Mouse (Mus musculus): ENCODE results near the gene Iqcf5.

Gene Iqcf5

DNA sequence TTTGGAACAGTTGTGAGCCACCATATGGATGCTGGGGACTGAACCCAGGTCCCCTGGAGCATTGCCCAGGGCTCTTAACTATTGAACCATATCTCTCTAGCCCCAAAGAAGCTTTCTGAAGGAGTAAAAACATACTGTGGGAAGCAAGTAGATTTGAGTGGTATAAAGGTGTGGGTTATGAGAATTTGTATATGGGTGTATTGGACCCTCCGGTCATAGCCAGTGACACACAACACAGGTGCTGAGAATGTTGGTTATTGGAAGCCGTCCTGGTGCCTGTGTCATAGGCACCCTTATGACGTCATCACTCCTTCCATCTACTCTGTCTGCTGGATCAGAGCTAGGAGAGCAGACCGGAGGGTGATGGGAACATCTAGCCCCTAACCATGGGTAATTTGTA, at the start of gene Iqcf5:
Iqcf5 (plus strand) TSS at position 301 of the 400 bp plus-strand sequence.
- WGBS = 91% methylated on average over 4 of the region's 4 CpGs

DNA sequence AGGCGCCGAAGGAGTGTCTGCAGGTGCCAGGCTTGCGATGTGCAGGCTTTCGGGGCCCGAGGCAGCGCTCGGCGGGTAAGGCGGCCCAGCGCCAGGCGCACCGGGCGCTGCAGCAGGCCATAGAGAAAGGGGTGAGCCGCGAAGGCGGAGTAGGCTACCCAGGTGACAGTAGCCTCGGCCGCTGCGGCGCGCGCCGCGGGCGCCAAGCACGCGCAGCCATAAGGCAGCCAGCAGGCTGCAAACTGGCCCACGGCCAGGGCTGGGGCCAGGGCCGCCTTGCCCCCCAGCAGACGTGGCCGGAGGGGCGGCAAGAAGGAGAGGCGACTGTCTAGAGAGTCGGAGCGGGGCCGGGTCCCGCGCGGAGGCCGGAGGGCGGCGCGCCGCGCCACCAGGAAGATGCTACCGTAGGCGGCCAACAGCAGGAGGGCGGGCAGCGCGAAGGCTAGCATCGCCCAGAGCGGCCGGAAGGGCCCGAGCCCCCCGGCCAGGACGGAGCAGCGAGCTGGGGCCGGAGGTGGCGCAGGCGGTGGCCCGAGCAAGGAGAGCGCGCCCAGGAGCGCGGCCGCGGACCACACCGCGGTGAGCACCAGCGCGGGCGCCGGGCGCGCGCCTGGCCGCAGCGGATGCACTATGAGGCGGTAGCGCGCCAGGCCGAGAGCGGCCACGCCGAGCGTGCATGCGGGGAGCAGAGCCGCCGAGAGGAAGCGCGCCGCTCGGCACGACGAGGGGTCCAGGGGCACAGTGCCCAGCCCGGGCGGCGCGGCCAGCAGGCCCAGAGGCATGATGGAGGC, 49.4 kb upstream of the Iqcf5 start:
- 1% methylated on average over 99 of the region's 99 CpGs for WGBS

DNA sequence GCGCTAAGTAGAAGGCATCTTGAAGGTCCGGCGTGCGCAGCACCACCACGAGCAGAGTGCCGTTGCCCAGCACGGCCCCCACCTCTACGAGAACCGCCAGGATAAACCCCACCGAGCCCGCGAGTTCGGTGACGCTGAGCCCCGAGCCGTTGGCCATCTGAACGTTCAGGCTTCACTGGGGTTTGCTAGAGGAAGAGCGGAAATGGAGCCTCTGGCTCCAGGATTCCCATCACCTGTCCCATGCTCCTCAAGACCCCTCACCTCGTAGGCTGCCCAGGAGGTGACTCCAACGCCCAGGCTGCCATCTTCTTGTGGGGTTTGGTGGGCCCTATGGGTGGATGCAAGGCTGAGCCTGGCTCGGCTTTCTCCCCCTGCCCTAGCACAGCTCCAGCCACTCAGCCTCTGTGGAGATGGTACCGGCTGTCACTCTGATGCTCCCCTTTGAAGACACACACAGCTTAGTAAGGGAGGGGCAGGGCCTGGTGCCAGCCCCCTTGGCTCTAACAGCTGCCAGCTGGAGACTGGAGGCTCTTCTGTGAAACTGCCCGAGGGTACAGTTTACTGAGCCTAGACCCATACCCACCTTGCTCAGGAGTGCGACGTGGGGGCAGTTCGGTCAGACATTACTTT, 48.7 kb upstream of the Iqcf5 start, which contains the start of gene Gpr62:
Gpr62 (minus strand) TSS at position 368 of the 630 bp plus-strand sequence.
- WGBS = 14% methylated on average over 26 of the region's 26 CpGs

DNA sequence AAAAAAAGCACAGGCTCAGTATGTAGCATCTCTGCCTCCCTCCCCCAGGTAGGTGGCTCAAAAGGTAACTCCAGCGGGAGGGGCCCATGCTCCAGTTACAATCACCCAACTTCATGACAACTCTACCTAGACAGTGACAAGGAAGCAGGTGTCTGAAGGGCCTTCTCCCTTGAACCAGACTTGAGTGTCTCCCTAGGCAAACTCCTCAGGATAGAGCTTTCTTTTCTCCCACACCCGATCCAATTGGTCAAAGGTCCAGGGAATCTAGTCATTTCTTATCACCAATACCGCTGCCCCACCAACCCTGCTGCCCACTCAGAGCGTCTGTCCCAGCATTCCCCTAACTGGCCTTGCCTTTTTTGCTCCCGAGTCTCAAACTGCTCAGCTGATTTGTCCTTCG, 47.7 kb upstream of the Iqcf5 start:
- 91% methylated on average over 6 of the region's 6 CpGs for WGBS

DNA sequence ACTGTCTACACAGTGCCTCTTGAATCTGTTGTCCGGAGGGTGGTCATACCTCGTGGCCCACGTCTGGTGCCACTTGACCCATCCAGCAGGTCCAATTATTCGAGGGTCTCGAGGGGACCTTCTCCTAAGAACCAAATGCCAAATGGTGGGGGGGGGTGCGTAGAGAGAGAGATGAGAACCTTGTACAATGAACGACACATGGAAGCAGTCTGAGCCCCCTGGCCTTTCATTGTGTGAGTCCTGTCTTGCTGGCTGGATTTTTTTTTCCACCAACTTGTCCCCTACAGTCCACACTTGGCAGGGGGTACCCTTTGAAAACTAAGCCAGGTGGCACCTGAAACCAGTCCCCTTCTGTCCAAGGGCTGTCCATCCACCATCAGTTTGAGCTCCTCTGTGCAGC, 46.6 kb upstream of the Iqcf5 start:
- 89% methylated on average over 7 of the region's 7 CpGs for WGBS

DNA sequence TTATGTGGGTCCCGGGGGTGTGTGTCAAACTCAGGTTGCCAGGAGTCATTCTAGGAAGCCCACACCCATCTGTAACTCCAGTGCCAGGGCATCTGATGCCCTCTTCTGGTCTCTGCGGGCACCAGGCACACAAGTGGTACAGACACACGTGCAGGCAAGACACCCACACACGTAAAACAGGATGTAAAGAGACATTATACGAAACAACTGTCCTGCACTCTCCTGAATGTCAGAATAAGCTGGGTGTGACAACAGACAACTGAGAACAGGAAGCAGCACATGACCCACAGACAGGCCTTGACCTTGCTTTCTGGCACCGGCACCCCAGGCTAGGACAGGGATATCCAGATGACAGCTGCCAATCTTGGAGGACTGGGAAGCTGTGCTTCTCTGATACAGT, 45.1 kb upstream of the Iqcf5 start:
- WGBS = 50% methylated on average over 6 of the region's 6 CpGs

DNA sequence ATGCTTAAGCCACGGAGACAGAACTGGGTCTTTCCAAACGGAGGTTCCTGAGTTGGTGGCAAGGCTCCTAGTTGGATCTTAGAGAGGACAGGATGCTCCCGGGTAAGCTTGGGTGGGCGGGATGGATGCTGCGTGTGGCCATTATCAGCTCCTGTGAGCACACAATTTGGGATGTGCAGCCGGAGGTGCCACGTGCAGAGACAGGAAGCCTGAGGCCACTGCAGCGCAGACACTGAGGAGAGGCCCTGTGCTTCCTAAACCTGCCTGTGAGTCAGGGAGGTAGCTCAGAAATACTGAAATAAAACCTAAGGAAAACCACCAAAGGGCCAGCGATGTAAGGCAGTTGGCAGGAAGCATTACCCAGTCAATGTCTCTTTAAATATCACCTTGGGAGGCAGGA, 44.6 kb upstream of the Iqcf5 start:
- WGBS = 62% methylated on average over 9 of the region's 9 CpGs

DNA sequence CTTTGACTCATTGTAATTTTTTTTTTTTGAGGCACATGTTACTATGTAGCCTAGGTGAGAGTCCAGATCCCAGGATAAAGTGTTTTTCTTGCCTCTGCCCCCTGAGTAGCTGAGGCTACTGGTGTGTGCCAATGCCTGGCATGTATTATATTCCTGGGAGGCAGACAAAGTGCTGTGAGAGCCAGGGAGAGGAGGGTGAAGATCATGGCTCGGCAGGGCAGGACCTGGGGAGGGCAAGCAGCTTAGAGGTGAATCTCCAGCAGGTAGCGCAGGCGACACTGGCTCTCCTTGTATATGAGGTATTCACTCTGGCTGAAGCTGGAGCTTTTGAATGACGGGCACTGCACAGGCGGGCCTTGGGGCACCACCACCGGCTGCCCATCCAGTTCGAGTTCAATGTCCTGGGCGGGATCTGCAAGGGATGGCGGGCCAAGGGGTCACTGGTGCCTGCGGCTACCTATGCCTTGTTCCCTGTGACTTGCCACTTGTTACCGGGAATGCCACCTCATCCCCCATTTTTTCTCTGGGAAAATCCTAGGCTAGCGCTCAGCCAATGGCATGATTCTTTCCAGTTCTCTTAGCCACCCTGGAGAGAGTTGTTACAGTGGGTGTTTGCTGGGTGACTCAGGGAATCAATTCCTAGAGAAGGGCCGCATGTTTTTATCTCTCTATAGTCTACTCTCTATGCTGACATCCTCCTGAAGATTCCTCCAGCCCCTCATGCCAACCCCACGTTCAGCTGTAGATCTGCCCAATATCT, 43.2 kb upstream of the Iqcf5 start:
- 65% methylated on average over 14 of the region's 14 CpGs for WGBS

DNA sequence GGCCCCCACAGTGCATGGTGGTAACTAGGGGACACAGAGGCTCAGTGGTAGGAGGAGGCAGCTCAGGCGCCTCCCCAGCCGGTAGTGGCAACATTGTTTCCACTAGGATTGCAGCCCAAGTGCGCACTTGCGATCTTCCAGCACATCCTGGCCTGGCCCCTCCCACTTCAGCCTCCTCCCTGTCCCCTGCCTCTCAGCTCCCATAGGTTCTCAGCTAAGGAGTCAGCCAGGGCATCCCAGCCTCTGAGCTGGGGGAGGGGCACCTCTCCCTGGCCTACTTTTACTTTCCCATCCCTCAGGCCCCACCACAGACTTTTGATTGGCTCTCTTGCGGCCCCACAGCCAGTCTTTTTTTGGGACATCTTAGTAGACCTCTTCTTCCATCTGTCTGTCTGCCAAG, 42.5 kb upstream of the Iqcf5 start:
- WGBS = 35% methylated on average over 5 of the region's 5 CpGs

DNA sequence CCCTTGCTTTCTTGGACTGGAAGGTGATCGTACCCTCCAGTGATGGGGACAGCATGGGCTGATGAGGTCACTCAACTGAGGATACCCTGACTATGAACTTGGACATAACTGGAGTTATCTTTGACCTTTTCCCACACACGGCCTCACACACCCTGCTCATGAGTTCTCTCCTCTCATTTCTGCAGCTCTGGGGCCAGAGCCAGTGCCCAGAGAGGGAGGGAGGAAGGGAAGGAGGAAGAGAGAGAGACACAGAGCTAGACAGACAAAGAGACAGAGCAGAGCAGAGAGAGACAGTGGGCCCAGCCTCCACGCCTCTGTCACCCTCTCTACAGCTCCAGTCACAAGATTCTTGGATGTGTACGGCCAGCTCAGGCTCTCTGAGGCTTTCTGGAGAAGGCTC, 42.1 kb upstream of the Iqcf5 start:
- 70% methylated on average over 4 of the region's 4 CpGs for WGBS

DNA sequence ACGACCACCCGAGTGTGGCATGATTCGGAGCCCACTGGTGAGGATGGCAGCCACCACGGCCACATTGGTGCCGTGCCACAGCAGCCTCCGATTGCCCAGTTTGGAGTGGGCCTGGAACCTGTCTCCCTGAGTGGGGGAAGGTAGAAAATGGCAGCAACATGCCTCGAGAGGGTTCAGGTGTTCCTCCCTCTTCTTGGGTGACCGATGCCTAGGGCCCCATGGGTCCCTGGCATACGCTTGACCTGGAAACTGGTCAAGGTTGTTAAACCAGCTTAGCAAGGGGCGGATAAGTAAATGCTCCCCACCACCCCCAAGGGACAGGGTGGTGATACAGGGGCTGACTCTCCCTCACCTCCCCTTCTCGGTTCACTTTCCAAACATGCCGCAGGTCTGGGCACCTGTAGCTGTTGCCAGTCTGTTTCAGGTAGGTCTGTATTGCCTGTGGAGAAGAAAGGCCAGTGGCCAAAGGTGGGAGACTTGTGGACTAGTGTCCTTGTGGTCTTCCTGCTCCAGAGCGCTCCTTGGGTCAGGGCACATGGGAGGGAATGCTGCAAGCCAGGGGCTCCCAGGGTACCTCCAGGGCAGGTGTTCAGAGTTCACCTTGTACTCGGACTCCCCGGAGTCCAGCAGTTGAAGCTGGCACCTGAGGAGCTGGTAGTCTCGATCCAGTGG, 41.2 kb upstream of the Iqcf5 start:
- WGBS = 92% methylated on average over 16 of the region's 16 CpGs

DNA sequence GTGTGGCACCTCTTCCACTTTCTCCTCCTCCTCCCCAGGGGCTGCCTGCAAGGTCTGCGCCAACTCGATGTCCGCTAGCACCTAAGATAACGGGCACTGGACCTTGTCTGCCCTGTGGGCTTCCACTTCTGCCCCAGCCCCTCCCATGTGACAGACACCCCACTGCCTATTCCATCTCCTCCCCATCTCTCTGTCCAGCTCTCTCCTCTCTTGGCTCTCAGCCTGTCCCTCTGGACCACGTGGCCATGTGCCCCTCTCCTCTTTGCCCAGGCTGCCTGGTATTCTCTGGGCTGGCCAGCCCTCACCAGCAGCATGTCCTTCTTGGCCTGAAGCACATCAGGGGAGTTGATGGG, 40.6 kb upstream of the Iqcf5 start:
- WGBS = 81% methylated on average over 5 of the region's 5 CpGs

DNA sequence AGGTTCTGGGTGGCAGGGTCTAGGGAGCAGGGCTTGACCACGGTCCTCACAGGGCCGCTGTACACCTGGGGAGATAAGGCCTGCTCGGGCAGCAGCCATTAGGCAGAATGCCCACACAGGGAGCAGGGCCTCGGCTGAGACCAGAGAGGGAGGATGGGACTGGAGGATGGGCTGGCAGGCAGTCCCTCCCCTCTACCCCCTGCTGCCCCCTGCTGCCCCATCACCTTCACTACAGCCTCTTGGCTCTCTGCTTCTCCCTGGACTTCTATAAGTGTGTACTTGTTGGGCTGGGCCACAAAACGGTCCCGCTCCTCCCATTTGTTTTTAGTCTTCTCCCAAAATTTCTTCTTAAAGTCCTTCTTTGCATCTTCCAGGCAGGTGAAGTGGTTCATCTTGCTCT, 39.9 kb upstream of the Iqcf5 start:
- 26% methylated on average over 6 of the region's 6 CpGs for WGBS

DNA sequence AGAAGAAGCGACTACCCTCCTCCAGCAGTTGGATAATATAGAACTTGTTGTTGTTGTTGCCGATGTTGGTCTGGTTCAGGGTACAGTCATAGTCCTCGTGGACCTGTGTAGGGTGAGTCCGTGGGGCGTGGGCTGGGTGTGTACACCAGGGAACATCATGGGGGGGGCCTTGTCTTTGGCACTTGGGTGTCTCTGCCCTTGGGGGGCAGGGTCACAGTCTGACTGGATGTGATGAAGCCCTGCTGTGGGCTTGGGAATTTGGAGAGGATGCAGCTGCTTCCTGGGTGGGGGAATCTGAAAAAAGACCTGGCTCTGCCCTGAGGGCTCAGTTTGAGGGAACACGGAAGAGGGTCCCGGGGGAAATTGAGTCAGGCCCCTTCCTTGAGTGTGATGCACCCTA, 39.3 kb upstream of the Iqcf5 start:
- 58% methylated on average over 7 of the region's 7 CpGs for WGBS

DNA sequence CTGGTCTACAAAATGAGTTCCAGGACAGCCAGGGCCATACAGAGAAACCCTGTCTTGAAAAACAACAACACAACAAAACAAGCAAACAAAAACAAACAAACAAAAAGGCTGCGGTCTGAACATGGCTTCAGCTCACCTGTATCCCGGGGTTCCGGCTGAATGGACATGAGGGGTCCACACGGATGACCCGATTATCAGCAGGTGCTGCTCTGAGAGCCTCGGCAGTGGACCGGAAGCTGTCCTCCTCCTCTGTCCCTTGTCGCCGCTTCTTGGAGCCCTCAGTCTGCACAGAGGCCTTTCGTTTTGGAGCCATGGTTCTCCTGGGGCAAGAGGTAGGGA, 38.7 kb upstream of the Iqcf5 start, which contains the start of gene Rrp9:
Rrp9 (plus strand) TSS at position 301 of the 339 bp plus-strand sequence.
- WGBS = 84% methylated on average over 10 of the region's 10 CpGs

DNA sequence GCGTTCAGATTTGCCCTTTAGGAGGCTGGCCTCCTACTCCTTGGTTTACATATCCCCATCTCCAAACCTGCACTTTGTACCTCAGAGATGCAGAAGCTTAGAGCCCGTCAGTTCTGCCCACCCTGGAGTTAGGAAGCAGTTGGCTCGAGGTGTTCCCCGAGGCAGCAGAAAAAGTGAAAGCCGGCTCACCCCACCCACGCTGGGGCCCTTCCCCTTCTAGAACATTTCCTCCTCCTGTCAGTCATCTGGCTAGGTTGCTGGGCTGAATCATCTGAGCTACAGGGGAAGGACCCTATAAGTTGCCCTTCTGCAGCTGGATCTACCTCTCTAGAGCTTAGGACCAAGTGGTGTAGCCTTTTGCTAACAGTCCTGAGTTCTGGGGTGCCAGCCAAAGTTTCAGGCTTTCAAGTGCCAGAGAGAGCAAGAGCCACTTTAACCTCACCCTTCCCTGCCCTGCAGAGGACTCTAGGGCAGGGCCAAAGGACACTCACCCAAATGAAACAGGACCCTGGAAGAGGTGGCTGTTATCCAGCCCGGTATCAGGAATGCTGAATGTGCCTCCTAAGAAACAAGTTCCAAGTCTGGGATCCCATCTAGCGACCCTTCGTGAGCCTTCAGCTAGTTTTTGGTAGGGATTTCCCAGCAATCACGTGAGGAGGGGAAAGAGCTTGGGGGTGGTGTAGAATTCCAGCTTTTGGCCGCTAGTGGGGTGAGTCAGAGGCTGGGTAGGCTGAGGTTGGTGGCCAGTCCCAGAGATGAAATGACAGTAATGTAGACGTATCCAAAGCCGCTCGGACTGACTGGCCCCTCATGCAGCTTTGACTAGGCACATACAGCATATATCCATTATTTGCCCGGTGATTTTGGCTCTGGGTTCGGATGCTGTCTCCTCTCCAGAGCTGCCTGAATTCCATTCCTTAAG, 38.1 kb upstream of the Iqcf5 start:
- 21% methylated on average over 16 of the region's 16 CpGs for WGBS

DNA sequence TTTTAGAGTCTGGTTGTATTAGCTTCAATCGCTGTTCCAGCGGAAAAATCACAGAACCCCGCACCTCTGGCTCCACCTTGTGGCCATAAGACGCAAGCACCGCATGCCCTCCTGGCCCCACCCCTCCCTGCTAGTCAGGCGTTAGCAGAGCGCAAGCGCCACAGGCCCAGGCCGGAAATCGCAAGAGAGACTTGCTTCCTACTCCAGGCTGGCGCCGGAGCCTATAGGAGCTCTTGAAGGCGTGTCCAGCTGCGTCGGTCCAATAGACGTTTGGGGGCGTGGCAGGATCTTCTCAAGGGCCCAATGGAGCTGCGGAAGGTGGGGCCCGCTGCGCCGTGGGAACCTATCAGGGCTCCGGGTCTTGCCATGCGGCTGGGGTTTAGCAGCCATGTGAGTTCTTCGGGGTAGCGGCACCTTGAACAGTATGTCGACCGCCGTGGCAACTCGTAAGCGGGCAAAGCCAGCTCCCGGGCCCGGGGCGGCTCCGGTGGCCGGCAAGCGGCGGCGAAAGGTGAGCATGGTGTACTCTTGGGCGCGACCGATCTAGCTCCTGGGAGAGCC, 37.4 kb upstream of the Iqcf5 start, which contains the start of gene Parp3:
Parp3 (minus strand) TSS at position 26 of the 561 bp plus-strand sequence.
- WGBS = under 1% methylated on average over 41 of the region's 41 CpGs

DNA sequence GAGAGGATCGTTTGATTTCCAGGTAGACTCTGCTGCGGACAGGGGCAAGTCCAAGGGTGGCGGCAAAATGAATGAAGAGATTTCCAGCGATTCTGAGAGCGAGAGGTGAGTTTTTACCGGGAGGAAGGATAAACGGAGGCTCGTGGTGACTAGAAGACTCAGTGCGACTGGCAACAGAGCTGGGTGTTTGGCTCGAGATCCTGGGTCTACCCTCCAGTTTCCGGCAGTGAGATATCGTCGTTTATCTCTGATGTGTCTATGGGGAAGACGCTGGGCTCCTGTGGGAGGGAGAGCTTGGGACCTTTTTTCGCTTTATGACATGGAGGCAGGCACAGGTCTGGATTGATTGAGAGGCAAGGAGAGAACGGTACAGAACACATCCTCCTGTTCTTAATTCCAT, 36.7 kb upstream of the Iqcf5 start:
- WGBS = 2% methylated on average over 16 of the region's 16 CpGs

DNA sequence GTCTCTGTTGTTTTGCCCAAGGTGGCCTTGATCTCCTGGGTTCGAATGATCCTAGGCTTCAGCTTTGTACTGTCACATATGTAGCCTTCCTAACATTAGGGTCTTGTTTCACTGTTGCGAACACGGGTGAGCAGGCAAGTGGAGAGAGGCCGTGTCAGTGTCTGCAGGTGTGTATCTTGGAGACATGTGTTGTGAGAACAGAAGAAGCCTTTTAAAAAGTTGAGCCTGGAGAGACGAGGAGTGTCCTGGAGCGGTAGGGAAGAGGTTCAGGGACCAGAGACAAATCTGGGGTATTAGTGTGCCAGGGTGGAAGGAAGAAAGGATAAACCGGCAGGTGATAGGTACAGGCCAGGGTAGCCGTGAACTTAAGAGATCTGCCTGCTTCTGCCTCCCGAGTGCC, 36.3 kb upstream of the Iqcf5 start:
- 76% methylated on average over 9 of the region's 9 CpGs for WGBS

DNA sequence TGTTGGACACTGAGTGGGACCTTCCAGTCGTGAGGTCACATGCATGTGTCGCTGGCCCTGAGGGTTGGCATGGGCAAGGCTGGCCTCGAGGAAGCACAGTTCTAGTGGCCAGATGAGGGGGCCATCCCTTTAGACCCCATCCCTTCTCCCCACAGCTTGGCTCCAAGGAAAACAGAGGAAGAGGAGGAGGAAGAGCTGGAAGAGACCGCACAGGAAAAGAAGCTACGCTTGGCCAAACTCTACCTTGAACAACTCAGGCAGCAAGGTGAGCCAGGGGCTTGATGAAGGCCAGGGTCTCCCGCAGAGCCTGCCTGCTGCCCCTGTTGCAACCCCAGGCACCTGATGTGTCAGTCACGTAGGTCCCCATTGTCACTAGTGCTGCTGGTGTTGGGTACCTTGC, 33.8 kb upstream of the Iqcf5 start:
- WGBS = 95% methylated on average over 7 of the region's 7 CpGs

DNA sequence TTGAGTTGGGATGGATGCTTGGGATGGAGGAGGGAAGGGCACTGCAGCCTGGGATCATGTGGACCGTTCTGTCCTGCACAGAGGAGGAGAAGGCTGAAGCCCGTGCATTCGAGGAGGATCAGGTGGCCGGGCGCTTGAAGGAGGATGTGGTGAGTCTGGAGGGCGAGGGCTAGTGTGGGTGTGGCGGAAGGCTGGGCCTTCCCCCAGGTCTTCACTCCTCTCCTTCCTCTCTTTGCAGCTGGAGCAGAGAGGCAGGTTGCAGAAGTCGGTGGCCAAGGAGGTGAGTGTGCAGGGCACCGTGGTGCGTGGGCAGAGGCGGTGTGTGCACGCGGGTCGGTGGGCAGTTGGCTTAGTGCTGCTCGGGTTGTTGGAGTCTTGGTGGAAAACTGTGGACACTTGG, 33.3 kb upstream of the Iqcf5 start:
- 95% methylated on average over 15 of the region's 15 CpGs for WGBS

Measured in cerebral cortex, adult 2 months (tissue).